Mouse (Mus musculus) bone marrow, adult 2 months (tissue): ENCODE results near the gene Abcf2.

Experiments
- CTCF ChIP-seq: fragments of 200-500 bp; IDR thresholded peaks from 2 replicates; pipeline ENCODE4 v1.5.1; 2011; ENCODE audit warnings: low read length, control low read depth; ENCODE audit not compliant: control insufficient read depth, insufficient read depth
- POLR2A ChIP-seq: fragments of 200-500 bp; IDR thresholded peaks from 2 replicates; pipeline ENCODE4 v1.6.1; 2011; ENCODE audit warnings: low read depth, mild to moderate bottlenecking, control low read depth, low read length, borderline replicate concordance; ENCODE audit not compliant: control insufficient read depth

GRCm38 (mm10) chr5:24536511-24536910 is 40.8 kb downstream of the Abcf2 start:
- no peak for TF ChIP-seq CTCF
- TF ChIP-seq POLR2A: no peak
